Mouse (Mus musculus): Measurements from ENCODE around the gene Cse1l.

GRCm38 (mm10) chr2:166896974-166897373, 8.9 kb upstream of the Cse1l start:
- no peak for TF ChIP-seq CTCF (conservative IDR thresholded peaks at IDR 0.05; ENCODE audit: insufficient read depth, insufficient read length, low read depth, low read length)
- TF ChIP-seq POLR2A (IDR thresholded peaks at IDR 0.05; ENCODE audit: low read depth, low read length): no peak
